Mouse (Mus musculus): Measurements from ENCODE around the gene Gsto1. TPM values are rescaled to one million over a fixed set of nuclear protein-coding genes. Genes with fewer than 3 reads are reported as not detected.

The Gsto1 gene
- total and polyA plus RNA-seq, 3 experiments: 143 to 461 (median 190) TPM

GRCm38 (mm10) chr19:47900558-47900957 lies 45.8 kb downstream of the Gsto1 start:
- Histone ChIP-seq H3K9me3 (replicated peaks; ENCODE audit: insufficient read depth, low read length) (no peaks in the 10 kb centered on the region), H3K4me3 (ENCODE audit: control insufficient read depth in 1 of 2, insufficient read depth in 1 of 2, low read depth in 2 of 2, low read length in 2 of 2) (no peak overlapping the region), H3K27me3 (ENCODE audit: control insufficient read depth in 1 of 2, insufficient read depth in 2 of 2, low read length in 2 of 2) (no peaks in the 10 kb centered on the region), H3K27ac (ENCODE audit: control insufficient read depth, low read depth, low read length) (peak overlapping the region; percentile 86), H3K4me1 (ENCODE audit: control insufficient read depth in 1 of 2, insufficient read depth in 2 of 2, low read length in 2 of 2) (peaks cover 16 to 42% of the 10 kb centered on the region in 2 experiments), H3K36me3 (ENCODE audit: control insufficient read depth in 1 of 2, insufficient read depth in 2 of 2, low read length in 2 of 2) (peaks cover 0 to 40% of the 10 kb centered on the region in 2 experiments; a peak in 3 of 4 replicates), H3K9ac (ENCODE audit: control insufficient read depth, low read depth, low read length, poor library complexity, severe bottlenecking) (no peak overlapping the region), H3K79me2 (ENCODE audit: control insufficient read depth, insufficient read depth, low read length, poor library complexity) (peaks cover 23% of the 10 kb centered on the region)
- TF ChIP-seq MAZ (IDR thresholded peaks at IDR 0.05; ENCODE audit: low read depth, low read length) (no peak), POLR2AphosphoS2 (IDR thresholded peaks at IDR 0.05; ENCODE audit: low read length) (no peak), MEF2A (IDR thresholded peaks at IDR 0.05; ENCODE audit: extremely low read depth, insufficient replicate concordance, low read depth, low read length, poor library complexity, severe bottlenecking) (no peak), EP300 (IDR thresholded peaks at IDR 0.05; ENCODE audit: low read depth in 1 of 2, low read length in 2 of 2) (no peak), NELFE (IDR thresholded peaks at IDR 0.05; ENCODE audit: low read depth, low read length) (no peak), USF2 (IDR thresholded peaks at IDR 0.05; ENCODE audit: borderline replicate concordance in 1 of 2, insufficient read depth in 1 of 2, low read depth in 1 of 2, low read length in 2 of 2) (no peak), MAX (IDR thresholded peaks at IDR 0.05; ENCODE audit: low read length) (no peak), NRF1 (IDR thresholded peaks at IDR 0.05; ENCODE audit: insufficient read depth, low read depth, low read length, poor library complexity, severe bottlenecking) (no peak), RAD21 (IDR thresholded peaks at IDR 0.05; ENCODE audit: low read depth, low read length) (no peak), KAT2A (conservative IDR thresholded peaks at IDR 0.05; ENCODE audit: low read depth, low read length) (no peak), POLR2AphosphoS5 (IDR thresholded peaks at IDR 0.05; ENCODE audit: borderline replicate concordance, low read depth, low read length) (no peak), ZNF384 (IDR thresholded peaks at IDR 0.05; ENCODE audit: low read depth, low read length) (no peak)
- DNase-seq (ENCODE audit: low read depth, low spot score): peak; percentile 30

- Histone ChIP-seq H3K4me1 (ENCODE audit: control insufficient read depth in 1 of 2, insufficient read depth in 2 of 2, low read length in 2 of 2) (peaks cover 25 to 52% of the 10 kb centered on the region in 2 experiments), H3K9me3 (replicated peaks; ENCODE audit: insufficient read depth, low read length) (no peaks in the 10 kb centered on the region), H3K36me3 (ENCODE audit: control insufficient read depth in 1 of 2, insufficient read depth in 2 of 2, low read length in 2 of 2) (peaks cover 0 to 49% of the 10 kb centered on the region in 2 experiments; a peak in 3 of 4 replicates), H3K27me3 (ENCODE audit: control insufficient read depth in 1 of 2, insufficient read depth in 2 of 2, low read length in 2 of 2) (no peaks in the 10 kb centered on the region), H3K27ac (ENCODE audit: control insufficient read depth, low read depth, low read length) (no peak overlapping the region; the same call in 1 of the 2 replicates), H3K4me3 (ENCODE audit: control insufficient read depth in 1 of 2, insufficient read depth in 1 of 2, low read depth in 2 of 2, low read length in 2 of 2) (no peak overlapping the region), H3K79me2 (ENCODE audit: control insufficient read depth, insufficient read depth, low read length, poor library complexity) (peaks cover 24% of the 10 kb centered on the region), H3K9ac (ENCODE audit: control insufficient read depth, low read depth, low read length, poor library complexity, severe bottlenecking) (no peak overlapping the region)
- TF ChIP-seq MYB (IDR thresholded peaks at IDR 0.05; ENCODE audit: low read depth, low read length): no peak
- no peak for TF ChIP-seq CTCF (IDR thresholded peaks at IDR 0.05 in 2 of 3, conservative IDR thresholded peaks at IDR 0.05 in 1 of 3; ENCODE audit: control insufficient read depth in 1 of 3, insufficient read depth in 1 of 3, low read depth in 2 of 3, low read length in 3 of 3, poor library complexity in 1 of 3, severe bottlenecking in 1 of 3)
- no peak for TF ChIP-seq GATA1 (IDR thresholded peaks at IDR 0.05; ENCODE audit: low read depth, low read length)
- TF ChIP-seq NELFE (IDR thresholded peaks at IDR 0.05; ENCODE audit: low read depth, low read length): no peak
- no peak for TF ChIP-seq JUND (IDR thresholded peaks at IDR 0.05; ENCODE audit: low read depth, low read length)
- no peak for TF ChIP-seq ZC3H11A (IDR thresholded peaks at IDR 0.05; ENCODE audit: low read depth, low read length)
- no peak for TF ChIP-seq TAL1 (IDR thresholded peaks at IDR 0.05; ENCODE audit: low read length)
- TF ChIP-seq ZMIZ1 (IDR thresholded peaks at IDR 0.05; ENCODE audit: low read depth, low read length): no peak
- TF ChIP-seq E2F4 (IDR thresholded peaks at IDR 0.05; ENCODE audit: borderline replicate concordance, low read depth, low read length): no peak
- no peak for TF ChIP-seq TBP (IDR thresholded peaks at IDR 0.05; ENCODE audit: low read depth, low read length)
- no peak for DNase-seq (ENCODE audit: low read depth, low spot score)
These were observed 47.8 kb downstream of the Gsto1 start for GRCm38 (mm10) chr19:47902316-47903201.
